Mouse (Mus musculus): ENCODE measurements around the gene Lipe. TPM values are rescaled to one million over a fixed set of nuclear protein-coding genes. Genes with fewer than 3 reads are reported as not detected.
"Not testable (repeated sequence)": the region's sequence is repeated elsewhere in the genome, so short reads cannot be mapped to it uniquely, and the experiment has no call there.

Gene Lipe
- polyA plus RNA-seq, 1 experiment from 2014 or later, result 4.9 TPM

DNA sequence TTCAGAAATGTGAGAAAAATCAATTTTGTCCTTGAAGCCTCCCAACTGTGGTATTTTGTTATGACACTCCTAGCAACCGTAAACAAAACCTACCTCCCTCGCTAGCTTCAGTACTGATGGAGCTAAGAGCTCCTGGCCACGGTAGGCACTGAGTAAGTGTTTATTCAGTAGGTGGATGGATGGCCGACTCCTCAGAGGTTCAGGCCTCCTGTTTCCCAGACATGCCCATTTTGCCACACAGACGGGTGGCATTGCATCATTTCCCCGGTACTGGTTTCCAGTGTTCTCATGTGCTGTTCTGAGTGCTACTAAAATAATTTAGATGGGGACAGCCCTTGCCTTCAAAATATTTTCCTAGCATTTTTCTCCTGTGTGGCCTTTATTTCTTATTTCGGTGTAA is 8.0 kb upstream of the Lipe start:
- H3K4me1 ChIP-seq (replicated peaks; ENCODE audit: control insufficient read depth, insufficient read depth, low read length), result no peaks in the 10 kb centered on the region
- H3K4me3 ChIP-seq (ENCODE audit: low read depth, low read length), result no peak overlapping the region
- H3K27ac ChIP-seq (ENCODE audit: low read depth), result no peak overlapping the region
- ATAC-seq (replicated peaks; ENCODE audit: low FRiP score, low TSS enrichment, low read depth) (no peak), DNase-seq (ENCODE audit: low spot score) (no peak)
- H3K9me3 ChIP-seq (ENCODE audit: control insufficient read depth, low read length), result no peaks in the 10 kb centered on the region
- 63% methylated on average over 7 of the region's 7 CpGs for WGBS
- H3K36me3 ChIP-seq (ENCODE audit: control insufficient read depth, insufficient read depth, low read length), result no peaks in the 10 kb centered on the region
- H3K9ac ChIP-seq (ENCODE audit: low read length), result no peak overlapping the region
- no peaks in the 10 kb centered on the region for H3K27me3 ChIP-seq (replicated peaks; ENCODE audit: control insufficient read depth, insufficient read depth, low read length)
- H3K4me2 ChIP-seq (ENCODE audit: low read length), result no peak overlapping the region

DNA sequence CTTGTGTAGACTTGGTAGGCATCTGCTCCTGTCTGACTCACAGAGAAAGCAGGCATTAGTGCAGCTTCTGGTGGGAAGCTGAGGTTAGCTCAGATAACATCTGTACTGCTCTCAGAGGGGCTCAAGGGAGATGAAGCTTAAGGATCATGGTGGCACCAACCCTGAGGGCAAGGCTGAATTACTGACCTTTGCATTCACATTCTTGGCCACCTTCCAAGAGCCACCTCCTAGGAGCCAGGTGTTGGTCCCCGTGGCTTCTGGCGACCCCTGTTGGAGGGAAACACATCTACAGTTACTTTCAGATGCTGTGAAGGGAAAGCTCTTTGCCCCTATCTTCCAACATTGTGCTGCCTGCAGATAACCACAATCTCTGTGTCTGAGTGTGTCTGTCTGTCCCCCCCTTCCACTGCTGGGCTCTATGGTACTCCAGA is 4.2 kb upstream of the Lipe start:
- WGBS, result 0% methylated on average over 2 of the region's 2 CpGs
- ATAC-seq (replicated peaks; ENCODE audit: low FRiP score, low TSS enrichment, low read depth) (no peak; the same call in 1 of the 2 replicates), DNase-seq (ENCODE audit: low spot score) (peak; percentile 66)
- Histone ChIP-seq H3K4me2 (ENCODE audit: low read length) (no peak overlapping the region), H3K4me1 (replicated peaks; ENCODE audit: control insufficient read depth, insufficient read depth, low read length) (no peaks in the 10 kb centered on the region), H3K27ac (ENCODE audit: low read depth) (no peak overlapping the region), H3K36me3 (ENCODE audit: control insufficient read depth, insufficient read depth, low read length) (no peaks in the 10 kb centered on the region), H3K27me3 (replicated peaks; ENCODE audit: control insufficient read depth, insufficient read depth, low read length) (no peaks in the 10 kb centered on the region), H3K9ac (ENCODE audit: low read length) (no peak overlapping the region), H3K9me3 (ENCODE audit: control insufficient read depth, low read length) (no peaks in the 10 kb centered on the region), H3K4me3 (ENCODE audit: low read depth, low read length) (no peak overlapping the region)

- no peaks in the 10 kb centered on the region for H3K9me3 ChIP-seq (ENCODE audit: control insufficient read depth, low read length)
- no peak overlapping the region for H3K9ac ChIP-seq (ENCODE audit: low read length)
- no peaks in the 10 kb centered on the region for H3K27me3 ChIP-seq (replicated peaks; ENCODE audit: control insufficient read depth, insufficient read depth, low read length)
- H3K4me2 ChIP-seq (ENCODE audit: low read length), result no peak overlapping the region
- no peak overlapping the region for H3K27ac ChIP-seq (ENCODE audit: low read depth)
- H3K4me1 ChIP-seq (replicated peaks; ENCODE audit: control insufficient read depth, insufficient read depth, low read length), result no peaks in the 10 kb centered on the region
- 56% methylated on average over 5 of the region's 5 CpGs for WGBS
- no peak for DNase-seq (ENCODE audit: low spot score)
- H3K4me3 ChIP-seq (ENCODE audit: low read depth, low read length), result no peak overlapping the region
- no peak for ATAC-seq (replicated peaks; ENCODE audit: low FRiP score, low TSS enrichment, low read depth)
- no peaks in the 10 kb centered on the region for H3K36me3 ChIP-seq (ENCODE audit: control insufficient read depth, insufficient read depth, low read length)
Observed at GRCm38 (mm10) chr7:25401986-25402385, 3.5 kb upstream of the Lipe start.

DNA sequence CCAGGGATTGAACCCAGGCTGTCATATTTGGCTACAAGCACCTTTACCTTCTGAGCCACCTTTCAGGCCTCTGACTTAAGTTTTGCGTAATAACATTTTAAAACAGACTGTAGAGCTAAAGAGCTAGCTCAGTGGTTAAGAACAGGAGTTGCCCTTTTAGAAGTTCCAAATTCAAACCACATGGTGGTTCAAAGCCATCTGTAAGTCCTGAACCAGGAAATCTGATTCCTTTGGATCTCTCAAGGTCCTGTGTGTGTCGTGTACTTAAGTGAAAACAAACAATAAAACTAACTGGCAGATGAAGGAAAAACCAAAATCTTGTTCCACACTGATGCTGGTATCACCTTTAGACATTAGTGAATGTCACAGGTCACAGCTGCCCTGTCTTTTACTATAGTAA is 3.0 kb upstream of the Lipe start:
- H3K4me2 ChIP-seq (ENCODE audit: low read length), result no peak overlapping the region
- 0 out of 2 replicates have a peak, but pooled peaks cover under 1% of the 10 kb centered on the region for H3K4me1 ChIP-seq (replicated peaks; ENCODE audit: control insufficient read depth, insufficient read depth, low read length)
- no peak overlapping the region for H3K9ac ChIP-seq (ENCODE audit: low read length)
- H3K27me3 ChIP-seq (replicated peaks; ENCODE audit: control insufficient read depth, insufficient read depth, low read length), result no peaks in the 10 kb centered on the region
- DNase-seq (ENCODE audit: low spot score) (no peak), ATAC-seq (replicated peaks; ENCODE audit: low FRiP score, low TSS enrichment, low read depth) (no peak)
- 54% methylated on average over 2 of the region's 2 CpGs for WGBS
- H3K9me3 ChIP-seq (ENCODE audit: control insufficient read depth, low read length), result no peaks in the 10 kb centered on the region
- H3K27ac ChIP-seq (ENCODE audit: low read depth), result no peak overlapping the region
- H3K36me3 ChIP-seq (ENCODE audit: control insufficient read depth, insufficient read depth, low read length), result no peaks in the 10 kb centered on the region
- H3K4me3 ChIP-seq (ENCODE audit: low read depth, low read length), result no peak overlapping the region

GRCm38 (mm10) chr7:25399028-25399427 is 518 bp upstream of the Lipe start:
- H3K9me3 ChIP-seq (ENCODE audit: control insufficient read depth, low read length); H3K27ac ChIP-seq (ENCODE audit: low read depth); H3K4me2 ChIP-seq (ENCODE audit: low read length); H3K4me3 ChIP-seq (ENCODE audit: low read depth, low read length); H3K36me3 ChIP-seq (ENCODE audit: control insufficient read depth, insufficient read depth, low read length); H3K9ac ChIP-seq (ENCODE audit: low read length); DNase-seq (ENCODE audit: low spot score); ATAC-seq (replicated peaks; ENCODE audit: low FRiP score, low TSS enrichment, low read depth); H3K27me3 ChIP-seq (replicated peaks; ENCODE audit: control insufficient read depth, insufficient read depth, low read length): not testable (repeated sequence)
- peaks cover 15% of the 10 kb centered on the region for H3K4me1 ChIP-seq (replicated peaks; ENCODE audit: control insufficient read depth, insufficient read depth, low read length)

GRCm38 (mm10) chr7:25396621-25397020 is 1.9 kb downstream of the Lipe start:
- Histone ChIP-seq H3K27ac (ENCODE audit: low read depth) (no peak overlapping the region), H3K4me2 (ENCODE audit: low read length) (peak overlapping the region; percentile 62; the same call in 1 of the 2 replicates)
- no peak for DNase-seq (ENCODE audit: low spot score)

DNA sequence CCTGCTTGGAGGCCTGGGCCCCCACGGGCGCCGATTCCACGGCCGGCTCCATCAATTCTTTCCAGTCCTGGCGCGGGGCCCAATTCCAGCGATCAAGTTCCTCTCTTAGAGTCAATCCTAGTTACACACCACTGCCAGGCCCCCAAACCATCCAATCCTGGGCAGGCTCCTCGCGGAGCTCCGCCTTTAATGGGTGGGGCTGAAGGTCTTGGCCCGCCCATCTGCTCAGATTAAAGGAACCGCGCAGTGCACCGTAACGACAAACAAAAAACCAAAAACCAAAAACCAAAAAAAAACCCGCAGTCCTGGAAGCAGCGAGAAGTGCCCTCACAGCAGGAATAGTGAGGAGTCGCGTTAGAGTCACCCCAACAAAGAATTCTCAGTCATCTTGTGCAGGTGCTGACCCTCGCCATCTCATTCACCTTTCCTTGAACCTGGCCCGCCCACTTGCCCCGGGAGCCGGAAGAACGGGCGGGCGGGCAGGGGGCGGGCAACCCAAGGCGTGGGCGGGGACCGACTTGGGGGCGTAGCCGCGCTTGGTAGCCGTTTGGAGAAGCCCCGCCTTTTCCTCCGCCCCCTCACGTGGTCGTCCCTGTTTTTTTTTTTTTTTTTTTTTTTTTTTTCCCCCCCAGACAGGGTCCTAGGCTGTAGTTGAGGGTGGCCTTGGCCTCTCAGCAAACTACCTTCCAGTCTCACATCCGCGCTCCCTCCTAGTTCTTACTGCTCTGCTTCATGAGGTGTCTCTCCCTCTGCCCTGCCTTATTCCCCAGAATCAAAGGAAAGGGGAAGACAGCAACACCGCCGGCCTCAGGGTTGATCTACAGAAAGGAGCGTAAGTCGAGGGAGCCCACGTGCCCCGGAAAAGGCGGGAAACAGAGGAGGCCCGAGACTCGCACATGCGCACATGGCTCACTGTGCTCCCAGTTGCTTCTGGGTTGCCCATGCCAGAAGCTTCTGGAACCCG is 2.7 kb downstream of the Lipe start:
- H3K36me3 ChIP-seq (ENCODE audit: control insufficient read depth, insufficient read depth, low read length), result no peaks in the 10 kb centered on the region
- peak overlapping the region; percentile 58 for H3K9ac ChIP-seq (ENCODE audit: low read length)
- peaks cover 19% of the 10 kb centered on the region for H3K4me1 ChIP-seq (replicated peaks; ENCODE audit: control insufficient read depth, insufficient read depth, low read length)
- DNase-seq (ENCODE audit: low spot score), result peak; percentile 98
- ATAC-seq (replicated peaks; ENCODE audit: low FRiP score, low TSS enrichment, low read depth), result peak; percentile 96
- peak overlapping the region; percentile 62 for H3K4me2 ChIP-seq (ENCODE audit: low read length)
- no peaks in the 10 kb centered on the region for H3K27me3 ChIP-seq (replicated peaks; ENCODE audit: control insufficient read depth, insufficient read depth, low read length)
- H3K4me3 ChIP-seq (ENCODE audit: low read depth, low read length), result peak overlapping the region; percentile 70
- H3K9me3 ChIP-seq (ENCODE audit: control insufficient read depth, low read length), result no peaks in the 10 kb centered on the region
- peak overlapping the region; percentile 51; the same call in 1 of the 2 replicates for H3K27ac ChIP-seq (ENCODE audit: low read depth)
- 8% methylated on average over 49 of the region's 52 CpGs for WGBS

More at GRCm38 (mm10) chr7:25396621-25397020, 1.9 kb downstream of the Lipe start:
- Histone ChIP-seq H3K4me3 (ENCODE audit: low read depth, low read length) (no peak overlapping the region), H3K4me1 (replicated peaks; ENCODE audit: control insufficient read depth, insufficient read depth, low read length) (peaks cover 19% of the 10 kb centered on the region), H3K36me3 (ENCODE audit: control insufficient read depth, insufficient read depth, low read length) (no peaks in the 10 kb centered on the region), H3K9ac (ENCODE audit: low read length) (no peak overlapping the region), H3K27me3 (replicated peaks; ENCODE audit: control insufficient read depth, insufficient read depth, low read length) (no peaks in the 10 kb centered on the region), H3K9me3 (ENCODE audit: control insufficient read depth, low read length) (no peaks in the 10 kb centered on the region)
- WGBS, result 90% methylated on average over 14 of the region's 14 CpGs
- ATAC-seq (replicated peaks; ENCODE audit: low FRiP score, low TSS enrichment, low read depth), result no peak

DNA sequence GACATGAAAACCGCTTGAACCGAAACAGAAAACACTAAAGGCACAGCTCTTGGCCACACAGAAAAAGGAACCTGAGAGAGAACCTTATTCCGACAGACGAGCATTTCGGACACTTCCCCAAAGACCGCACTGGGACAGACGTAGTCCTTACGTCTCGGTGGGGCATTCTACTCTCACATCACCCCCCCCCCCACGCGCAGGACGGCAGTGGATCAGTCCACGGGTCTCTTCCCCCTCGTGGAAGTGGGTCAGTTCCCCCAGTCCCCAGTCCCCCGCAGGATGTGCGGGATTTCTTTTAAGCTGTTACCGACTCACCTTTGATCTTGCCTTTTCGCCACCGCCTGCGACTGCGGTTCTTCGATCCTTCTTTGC is 3.3 kb downstream of the Lipe start:
- peak overlapping the region; percentile 62 for H3K4me2 ChIP-seq (ENCODE audit: low read length)
- peak overlapping the region; percentile 58 for H3K9ac ChIP-seq (ENCODE audit: low read length)
- peak overlapping the region; percentile 70 for H3K4me3 ChIP-seq (ENCODE audit: low read depth, low read length)
- H3K27me3 ChIP-seq (replicated peaks; ENCODE audit: control insufficient read depth, insufficient read depth, low read length), result no peaks in the 10 kb centered on the region
- H3K4me1 ChIP-seq (replicated peaks; ENCODE audit: control insufficient read depth, insufficient read depth, low read length), result peaks cover 26% of the 10 kb centered on the region
- WGBS, result 1% methylated on average over 22 of the region's 22 CpGs
- DNase-seq (ENCODE audit: low spot score) (no peak), ATAC-seq (replicated peaks; ENCODE audit: low FRiP score, low TSS enrichment, low read depth) (peak; percentile 44)
- H3K27ac ChIP-seq (ENCODE audit: low read depth), result no peak overlapping the region; the same call in none of the 2 replicates
- H3K9me3 ChIP-seq (ENCODE audit: control insufficient read depth, low read length), result no peaks in the 10 kb centered on the region
- H3K36me3 ChIP-seq (ENCODE audit: control insufficient read depth, insufficient read depth, low read length), result no peaks in the 10 kb centered on the region

Data from intestine, embryonic 14.5 days (tissue).